Mouse (Mus musculus): ENCODE measurements around the gene Fbxo27. TPM values are rescaled to one million over a fixed set of nuclear protein-coding genes. Genes with fewer than 3 reads are reported as not detected.

Fbxo27 gene
- polyA plus RNA-seq, 1 experiment from 2014 or later: 4.3 TPM

GRCm38 (mm10) chr7:28714667-28715066 lies 22.0 kb downstream of the Fbxo27 start:
- no peak overlapping the region for H3K4me2 ChIP-seq
- H3K27ac ChIP-seq: no peak overlapping the region
- H3K36me3 ChIP-seq: no peaks in the 10 kb centered on the region
- no peak overlapping the region for H3K4me3 ChIP-seq (replicated peaks)
- H3K9me3 ChIP-seq: no peaks in the 10 kb centered on the region
- H3K27me3 ChIP-seq (replicated peaks): no peaks in the 10 kb centered on the region
- 73% methylated on average over 5 of the region's 5 CpGs for WGBS
- ATAC-seq (ENCODE audit: insufficient read depth, low FRiP score, low read depth): no peak
- H3K9ac ChIP-seq: no peak overlapping the region
- H3K4me1 ChIP-seq: peaks cover 4% of the 10 kb centered on the region; the same call in 1 of the 2 replicates

- Histone ChIP-seq H3K36me3 (no peaks in the 10 kb centered on the region), H3K27me3 (replicated peaks) (no peaks in the 10 kb centered on the region), H3K27ac (no peak overlapping the region), H3K9ac (no peak overlapping the region), H3K4me1 (peaks cover 4% of the 10 kb centered on the region; the same call in 1 of the 2 replicates), H3K4me2 (no peak overlapping the region), H3K9me3 (no peaks in the 10 kb centered on the region), H3K4me3 (replicated peaks) (no peak overlapping the region)
- ATAC-seq (ENCODE audit: insufficient read depth, low FRiP score, low read depth): no peak
- 96% methylated on average over 2 of the region's 2 CpGs for WGBS
Measured at GRCm38 (mm10) chr7:28715598-28715997, 22.9 kb downstream of the Fbxo27 start.

- Histone ChIP-seq H3K4me1 (peaks cover 4% of the 10 kb centered on the region; the same call in 1 of the 2 replicates), H3K27me3 (replicated peaks) (no peaks in the 10 kb centered on the region), H3K9me3 (no peaks in the 10 kb centered on the region), H3K4me2 (peak within 1 kb of the TSS; percentile 77), H3K9ac (peak within 1 kb of the TSS; percentile 41; the same call in 1 of the 2 replicates), H3K27ac (peak within 1 kb of the TSS; percentile 67), H3K4me3 (replicated peaks) (peak within 1 kb of the TSS; percentile 52), H3K36me3 (no peaks in the 10 kb centered on the region)
- 2% methylated on average over 36 of the region's 36 CpGs for WGBS
- ATAC-seq (ENCODE audit: insufficient read depth, low FRiP score, low read depth): peak; percentile 75
Measured at GRCm38 (mm10) chr7:28716590-28717281, 24.1 kb downstream of the Fbxo27 start, which contains the start of gene Fbxo17. Gene Fbxo17, plus strand, starts transcription at chr7:28716804.

GRCm38 (mm10) chr7:28717726-28718125 lies 25.1 kb downstream of the Fbxo27 start:
- Histone ChIP-seq H3K4me1 (peaks cover 4% of the 10 kb centered on the region; the same call in 1 of the 2 replicates), H3K4me3 (replicated peaks) (no peak overlapping the region), H3K4me2 (peak overlapping the region; percentile 77), H3K9me3 (no peaks in the 10 kb centered on the region), H3K27ac (no peak overlapping the region), H3K27me3 (replicated peaks) (no peaks in the 10 kb centered on the region), H3K36me3 (no peaks in the 10 kb centered on the region), H3K9ac (no peak overlapping the region)
- 59% methylated on average over 10 of the region's 10 CpGs for WGBS
- no peak for ATAC-seq (ENCODE audit: insufficient read depth, low FRiP score, low read depth)

- no peak for ATAC-seq (ENCODE audit: insufficient read depth, low FRiP score, low read depth)
- H3K4me3 ChIP-seq (replicated peaks): no peak overlapping the region
- WGBS: 41% methylated on average over 4 of the region's 4 CpGs
Measured at GRCm38 (mm10) chr7:28719159-28719558, 26.5 kb downstream of the Fbxo27 start.

GRCm38 (mm10) chr7:28719650-28720049 lies 27.0 kb downstream of the Fbxo27 start:
- Histone ChIP-seq H3K4me2 (no peak overlapping the region), H3K9ac (no peak overlapping the region), H3K4me3 (replicated peaks) (no peak overlapping the region), H3K9me3 (no peaks in the 10 kb centered on the region), H3K4me1 (peaks cover 4% of the 10 kb centered on the region; the same call in 1 of the 2 replicates), H3K27me3 (replicated peaks) (no peaks in the 10 kb centered on the region), H3K27ac (no peak overlapping the region), H3K36me3 (no peaks in the 10 kb centered on the region)
- WGBS: 67% methylated on average over 2 of the region's 2 CpGs
- ATAC-seq (ENCODE audit: insufficient read depth, low FRiP score, low read depth): no peak

More at GRCm38 (mm10) chr7:28719159-28719558, 26.5 kb downstream of the Fbxo27 start:
- H3K4me1 ChIP-seq: peaks cover 4% of the 10 kb centered on the region; the same call in 1 of the 2 replicates
- no peaks in the 10 kb centered on the region for H3K27me3 ChIP-seq (replicated peaks)
- H3K4me2 ChIP-seq: no peak overlapping the region
- no peaks in the 10 kb centered on the region for H3K9me3 ChIP-seq
- H3K9ac ChIP-seq: no peak overlapping the region
- no peaks in the 10 kb centered on the region for H3K36me3 ChIP-seq
- H3K27ac ChIP-seq: no peak overlapping the region

GRCm38 (mm10) chr7:28720753-28721537 lies 28.3 kb downstream of the Fbxo27 start:
- H3K27ac ChIP-seq: no peak overlapping the region
- no peak overlapping the region for H3K4me2 ChIP-seq
- 62% methylated on average over 3 of the region's 3 CpGs for WGBS
- no peaks in the 10 kb centered on the region for H3K9me3 ChIP-seq
- H3K27me3 ChIP-seq (replicated peaks): no peaks in the 10 kb centered on the region
- H3K4me1 ChIP-seq: peaks cover 4% of the 10 kb centered on the region; the same call in 1 of the 2 replicates
- H3K4me3 ChIP-seq (replicated peaks): no peak overlapping the region
- no peak for ATAC-seq (ENCODE audit: insufficient read depth, low FRiP score, low read depth)
- H3K9ac ChIP-seq: no peak overlapping the region
- no peaks in the 10 kb centered on the region for H3K36me3 ChIP-seq

GRCm38 (mm10) chr7:28722079-28722478 lies 29.4 kb downstream of the Fbxo27 start:
- H3K9ac ChIP-seq: no peak overlapping the region
- H3K27me3 ChIP-seq (replicated peaks): no peaks in the 10 kb centered on the region
- no peak overlapping the region for H3K4me2 ChIP-seq
- 90% methylated on average over 7 of the region's 7 CpGs for WGBS
- H3K36me3 ChIP-seq: no peaks in the 10 kb centered on the region
- 0 out of 2 replicates have a peak, but pooled peaks cover 4% of the 10 kb centered on the region for H3K4me1 ChIP-seq
- no peak overlapping the region for H3K27ac ChIP-seq
- no peaks in the 10 kb centered on the region for H3K9me3 ChIP-seq
- H3K4me3 ChIP-seq (replicated peaks): no peak overlapping the region
- ATAC-seq (ENCODE audit: insufficient read depth, low FRiP score, low read depth): no peak

GRCm38 (mm10) chr7:28724613-28725012 lies 32.0 kb downstream of the Fbxo27 start:
- 98% methylated on average over 2 of the region's 2 CpGs for WGBS
- H3K4me2 ChIP-seq: no peak overlapping the region
- H3K36me3 ChIP-seq: no peaks in the 10 kb centered on the region
- H3K4me1 ChIP-seq: no peaks in the 10 kb centered on the region
- ATAC-seq (ENCODE audit: insufficient read depth, low FRiP score, low read depth): no peak
- H3K9me3 ChIP-seq: no peaks in the 10 kb centered on the region
- no peaks in the 10 kb centered on the region for H3K27me3 ChIP-seq (replicated peaks)
- H3K4me3 ChIP-seq (replicated peaks): no peak overlapping the region
- H3K27ac ChIP-seq: no peak overlapping the region
- H3K9ac ChIP-seq: no peak overlapping the region

GRCm38 (mm10) chr7:28726600-28726999 lies 34.0 kb downstream of the Fbxo27 start:
- H3K4me2 ChIP-seq: no peak overlapping the region
- H3K27me3 ChIP-seq (replicated peaks): no peaks in the 10 kb centered on the region
- H3K9ac ChIP-seq: no peak overlapping the region

GRCm38 (mm10) chr7:28727649-28728340 lies 35.1 kb downstream of the Fbxo27 start:
- Histone ChIP-seq H3K36me3 (0 out of 2 replicates have a peak, but pooled peaks cover 2% of the 10 kb centered on the region), H3K9me3 (no peaks in the 10 kb centered on the region), H3K9ac (no peak overlapping the region), H3K27me3 (replicated peaks) (no peaks in the 10 kb centered on the region), H3K4me2 (no peak overlapping the region), H3K27ac (no peak overlapping the region), H3K4me3 (replicated peaks) (no peak overlapping the region), H3K4me1 (peaks cover 5% of the 10 kb centered on the region; the same call in 1 of the 2 replicates)
- 63% methylated on average over 10 of the region's 10 CpGs for WGBS
- no peak for ATAC-seq (ENCODE audit: insufficient read depth, low FRiP score, low read depth)

More at GRCm38 (mm10) chr7:28726600-28726999, 34.0 kb downstream of the Fbxo27 start:
- H3K9me3 ChIP-seq: no peaks in the 10 kb centered on the region
- WGBS: 8% methylated on average over 14 of the region's 14 CpGs
- H3K36me3 ChIP-seq: 0 out of 2 replicates have a peak, but pooled peaks cover 2% of the 10 kb centered on the region
- no peak overlapping the region for H3K4me3 ChIP-seq (replicated peaks)
- peak; percentile 43; the same call in 1 of the 2 replicates for ATAC-seq (ENCODE audit: insufficient read depth, low FRiP score, low read depth)
- no peaks in the 10 kb centered on the region for H3K4me1 ChIP-seq
- no peak overlapping the region for H3K27ac ChIP-seq

All from stomach, embryonic 15.5 days (tissue).